Mouse (Mus musculus) midbrain, embryonic 16.5 days (tissue): ENCODE results near the gene Reck. TPM values are rescaled to one million over a fixed set of nuclear protein-coding genes. Genes with fewer than 3 reads are reported as not detected.

ENCODE experiments used
- ATAC-seq: fragments of 200-750 bp; cut with Nextera tagmentation; 2 replicates; pipeline ENCODE4 v1.8.0; 2017; ENCODE audit warnings: moderate TSS enrichment
- H3K27ac ChIP-seq: fragments of 300-500 bp; sonication (generic); 2 replicates; pipeline ENCODE4 v1.5.1; 2014; ENCODE audit warnings: mild to moderate bottlenecking, low read length, mixed read lengths
- H3K27me3 ChIP-seq: fragments of 300-500 bp; sonication (generic); 2 replicates; pipeline ENCODE4 v1.6.1; 2014; ENCODE audit warnings: low read depth, low read length, mixed read lengths; ENCODE audit not compliant: control insufficient read depth, insufficient read depth
- H3K36me3 ChIP-seq: fragments of 300-500 bp; sonication (generic); 2 replicates; pipeline ENCODE4 v1.6.1; 2014; ENCODE audit warnings: mild to moderate bottlenecking, low read length, moderate library complexity, mixed read lengths; ENCODE audit not compliant: control insufficient read depth, insufficient read depth
- H3K4me1 ChIP-seq: fragments of 300-500 bp; sonication (generic); 2 replicates; pipeline ENCODE4 v1.6.1; 2014; ENCODE audit warnings: mild to moderate bottlenecking, low read length, mixed read lengths; ENCODE audit not compliant: control insufficient read depth, insufficient read depth
- H3K4me2 ChIP-seq: fragments of 300-500 bp; sonication (generic); 2 replicates; pipeline ENCODE4 v1.6.1; 2014; ENCODE audit warnings: mild to moderate bottlenecking, low read length, mixed read lengths
- H3K4me3 ChIP-seq: fragments of 300-500 bp; sonication (generic); 2 replicates; pipeline ENCODE4 v1.5.1; 2014; ENCODE audit warnings: low read depth, mild to moderate bottlenecking, low read length, moderate library complexity, mixed read lengths
- H3K9ac ChIP-seq: fragments of 300-500 bp; sonication (generic); 2 replicates; pipeline ENCODE4 v1.6.1; 2014; ENCODE audit warnings: low read depth, low read length, mixed read lengths
- H3K9me3 ChIP-seq: fragments of 300-500 bp; sonication (generic); replicated peaks from 2 replicates; pipeline ENCODE4 v1.6.1; 2014; ENCODE audit warnings: mild to moderate bottlenecking, low read length, mixed read lengths; ENCODE audit not compliant: control insufficient read depth, poor library complexity, severe bottlenecking
- WGBS: fragments of 180-500 bp; shearing (Covaris S2); extraction: QIAGEN DNeasy Blood & Tissue Kit; methylation state at CpG from one replicate; pipeline ENCODE4 v1.1.7; 2014; 5-methylcytosine and 5-hydroxymethylcytosine counted together
- polyA plus RNA-seq: library from polyadenylated mRNA; unstranded; fragments of >200 nt; fragmentation: Nextera tagmentation; extraction: Ambion mirVana; gene quantifications from 2 replicates; pipeline ENCODE4 v1.2.1, GENCODE M21; 2015

The Reck gene
- polyA plus RNA-seq, 1 experiment from 2014 or later = 4.4 TPM

DNA sequence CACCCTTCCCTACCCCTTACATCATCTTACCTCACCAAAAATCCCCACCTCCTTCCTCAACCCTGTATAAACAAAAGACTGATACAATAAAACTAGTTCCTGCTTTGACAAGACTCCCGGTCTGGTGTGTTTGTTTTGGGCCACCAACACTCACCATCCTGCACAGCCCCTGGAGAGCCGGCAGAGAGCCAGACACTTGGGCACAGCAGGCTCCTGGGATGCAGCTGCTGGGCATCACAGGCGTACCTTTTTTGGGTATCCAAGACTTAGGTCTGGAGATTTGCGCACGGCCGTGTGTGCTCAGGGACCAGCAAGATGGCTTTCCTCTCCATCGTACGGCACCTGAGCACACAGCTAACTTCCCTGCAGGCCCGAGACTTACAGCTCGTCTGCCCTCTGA, 15.4 kb upstream of the Reck start:
- ATAC-seq = no peak
- WGBS = 84% methylated on average over 10 of the region's 10 CpGs

DNA sequence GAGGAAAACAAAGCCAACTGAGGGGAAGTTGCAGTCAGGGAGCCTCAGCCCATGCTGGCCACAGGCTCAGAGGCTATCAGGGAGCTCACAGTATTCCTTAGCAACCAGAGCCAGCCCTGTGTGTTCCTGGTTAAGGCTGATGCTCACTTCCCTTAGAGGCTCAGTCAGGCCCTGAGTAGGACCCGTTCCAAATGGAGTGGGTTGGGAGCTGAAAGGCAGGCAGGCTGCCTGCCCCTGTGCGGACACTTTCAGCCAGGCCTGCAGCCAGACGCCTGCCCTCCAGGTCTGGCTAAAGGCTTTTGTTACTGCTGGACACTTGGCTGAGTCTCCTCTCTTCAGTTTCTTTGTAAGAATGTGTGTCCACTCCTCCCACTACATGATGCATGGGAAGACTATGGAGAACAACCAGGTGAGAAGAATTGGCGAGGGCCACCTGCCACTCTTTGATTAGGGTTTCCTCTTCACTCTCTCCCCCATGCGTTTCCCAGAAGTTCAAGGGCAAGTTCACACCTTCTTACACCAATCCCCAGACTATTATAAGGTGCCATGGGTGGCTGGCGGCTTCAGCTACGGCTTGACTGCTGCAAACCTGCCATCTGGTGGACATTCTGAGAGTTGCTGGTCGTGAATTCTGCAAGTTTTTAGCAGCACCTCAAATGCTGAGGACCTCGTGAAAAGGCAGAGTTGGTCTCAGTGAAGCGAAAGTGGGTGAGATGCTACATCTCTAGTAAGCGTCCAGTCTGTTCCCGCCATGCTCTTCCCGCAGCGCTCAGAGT, 14.4 kb upstream of the Reck start:
- 13% methylated on average over 14 of the region's 14 CpGs for WGBS
- Histone ChIP-seq H3K9me3 (no peaks in the 10 kb centered on the region), H3K27me3 (no peaks in the 10 kb centered on the region), H3K9ac (no peak overlapping the region), H3K4me2 (no peak overlapping the region), H3K4me1 (no peaks in the 10 kb centered on the region), H3K36me3 (no peaks in the 10 kb centered on the region), H3K4me3 (no peak overlapping the region), H3K27ac (no peak overlapping the region)
- ATAC-seq = 0 out of 2 replicates have a peak, but pooled peaks have one; percentile 67

More for the DNA sequence above, 15.4 kb upstream of the Reck start:
- Histone ChIP-seq H3K9ac (no peak overlapping the region), H3K4me1 (no peaks in the 10 kb centered on the region), H3K9me3 (no peaks in the 10 kb centered on the region), H3K36me3 (no peaks in the 10 kb centered on the region), H3K4me3 (no peak overlapping the region), H3K27me3 (no peaks in the 10 kb centered on the region), H3K27ac (no peak overlapping the region), H3K4me2 (no peak overlapping the region)

DNA sequence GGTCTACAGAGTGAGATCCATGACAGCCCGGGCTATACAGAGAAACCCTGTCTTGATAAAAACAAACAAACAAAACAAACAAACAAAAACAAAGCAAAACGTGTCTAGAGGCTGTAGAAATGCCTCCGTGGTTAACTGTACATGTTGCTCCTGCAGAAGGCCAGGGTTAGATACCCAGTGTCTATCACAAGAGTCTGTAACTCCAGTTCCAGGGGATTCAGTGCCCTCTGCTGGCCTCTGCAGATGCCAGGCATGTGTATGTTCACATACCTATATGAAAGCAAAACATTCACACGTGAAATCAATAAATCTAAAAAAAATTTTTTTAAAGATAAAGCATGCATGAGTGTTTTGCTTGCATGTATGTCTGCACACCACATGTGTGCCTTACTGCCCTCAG, 12.0 kb upstream of the Reck start:
- H3K4me1 ChIP-seq = no peaks in the 10 kb centered on the region
- WGBS = 63% methylated on average over 4 of the region's 4 CpGs
- H3K36me3 ChIP-seq = no peaks in the 10 kb centered on the region
- H3K27ac ChIP-seq = no peak overlapping the region
- no peaks in the 10 kb centered on the region for H3K9me3 ChIP-seq
- H3K4me3 ChIP-seq = no peak overlapping the region
- no peaks in the 10 kb centered on the region for H3K27me3 ChIP-seq
- no peak for ATAC-seq
- no peak overlapping the region for H3K4me2 ChIP-seq
- no peak overlapping the region for H3K9ac ChIP-seq

GRCm38 (mm10) chr4:43869821-43870220, 5.5 kb upstream of the Reck start:
- no peak overlapping the region for H3K9ac ChIP-seq
- ATAC-seq = no peak

DNA sequence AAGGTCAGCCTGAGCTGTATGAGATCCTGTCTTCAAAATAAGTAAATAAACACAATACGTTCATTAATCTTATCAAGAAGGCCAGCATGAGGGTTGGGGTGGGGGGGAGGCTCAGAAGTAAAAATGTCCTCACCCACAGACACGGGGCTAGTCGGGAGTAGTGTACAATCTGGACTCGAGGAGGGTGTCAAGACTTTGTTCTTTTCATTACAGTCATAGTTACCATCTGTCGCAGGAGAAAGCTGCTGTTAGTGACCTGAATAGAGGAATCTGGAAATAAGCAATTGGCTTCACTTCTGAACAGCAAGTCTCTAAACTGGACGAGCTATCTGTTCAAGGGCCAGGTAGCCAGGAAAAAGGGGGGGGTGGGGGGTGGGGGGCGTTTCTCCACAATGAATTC, 829 bp upstream of the Reck start:
- Histone ChIP-seq H3K27me3 (no peaks in the 10 kb centered on the region), H3K4me2 (peak overlapping the region; percentile 92), H3K9ac (no peak overlapping the region; the same call in 1 of the 2 replicates), H3K9me3 (no peaks in the 10 kb centered on the region), H3K36me3 (no peaks in the 10 kb centered on the region), H3K4me3 (peak overlapping the region; percentile 91), H3K4me1 (peaks cover 20% of the 10 kb centered on the region), H3K27ac (no peak overlapping the region)
- no peak for ATAC-seq
- 32% methylated on average over 7 of the region's 7 CpGs for WGBS

More at GRCm38 (mm10) chr4:43869821-43870220, 5.5 kb upstream of the Reck start:
- H3K4me2 ChIP-seq = no peak overlapping the region
- no peaks in the 10 kb centered on the region for H3K27me3 ChIP-seq
- H3K4me1 ChIP-seq = 0 out of 2 replicates have a peak, but pooled peaks cover 2% of the 10 kb centered on the region
- no peak overlapping the region for H3K4me3 ChIP-seq
- WGBS = 91% methylated on average over 10 of the region's 10 CpGs
- no peaks in the 10 kb centered on the region for H3K36me3 ChIP-seq
- no peak overlapping the region for H3K27ac ChIP-seq
- 0 out of 2 replicates have a peak, but pooled peaks cover 5% of the 10 kb centered on the region for H3K9me3 ChIP-seq

DNA sequence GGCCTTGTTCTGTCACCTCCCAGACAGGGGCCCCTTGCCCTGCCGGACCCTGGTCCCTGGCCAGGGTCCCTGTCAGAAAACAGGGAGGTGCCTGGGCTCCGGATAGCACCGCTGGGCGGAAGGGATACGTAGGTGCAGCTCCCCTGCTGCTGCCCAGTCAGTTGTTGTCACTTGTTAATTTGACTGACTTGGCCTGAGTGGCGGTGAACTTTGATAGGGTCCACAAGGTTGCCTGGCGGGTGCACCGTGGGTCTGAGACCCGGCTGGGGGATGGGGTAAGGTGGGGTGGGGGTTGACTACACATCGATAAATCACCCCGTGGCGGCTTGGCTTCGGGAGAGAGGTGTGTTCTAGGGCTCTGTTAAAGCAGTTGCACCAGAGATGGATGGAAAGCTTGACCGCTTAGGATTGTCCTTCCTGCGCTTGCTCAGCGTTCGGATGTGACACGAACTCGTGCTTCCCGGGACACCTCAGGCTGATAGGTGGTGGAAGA, 635 bp downstream of the Reck start:
- Histone ChIP-seq H3K9ac (peak overlapping the region; percentile 81), H3K36me3 (no peaks in the 10 kb centered on the region), H3K4me3 (peak overlapping the region; percentile 91), H3K9me3 (no peaks in the 10 kb centered on the region), H3K27me3 (no peaks in the 10 kb centered on the region), H3K4me2 (peak overlapping the region; percentile 92), H3K4me1 (peaks cover 20% of the 10 kb centered on the region), H3K27ac (peak overlapping the region; percentile 60)
- WGBS = under 1% methylated on average over 20 of the region's 20 CpGs
- ATAC-seq = peak; percentile 69

DNA sequence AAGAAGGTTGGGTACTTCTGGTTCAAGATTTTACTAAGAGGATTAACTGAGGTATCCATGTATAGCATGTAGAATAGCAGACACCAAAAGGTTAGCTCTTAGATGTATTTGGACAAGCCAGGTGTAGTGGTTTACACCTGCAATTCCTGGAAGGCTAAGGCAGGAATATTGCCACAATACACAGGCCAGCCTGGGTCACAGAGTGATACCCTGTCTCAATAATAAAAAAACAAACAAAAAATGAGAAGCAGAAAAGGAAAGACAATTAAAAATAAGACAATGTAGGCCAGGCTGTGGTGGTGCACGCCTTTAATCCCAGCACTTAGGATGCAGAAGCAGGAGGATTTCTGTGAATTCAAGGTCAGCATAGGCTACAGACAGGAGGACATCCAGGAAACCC, 1.9 kb downstream of the Reck start:
- Histone ChIP-seq H3K27ac (no peak overlapping the region), H3K9me3 (no peaks in the 10 kb centered on the region), H3K27me3 (no peaks in the 10 kb centered on the region), H3K9ac (no peak overlapping the region), H3K36me3 (no peaks in the 10 kb centered on the region), H3K4me1 (peaks cover 20% of the 10 kb centered on the region), H3K4me3 (no peak overlapping the region), H3K4me2 (no peak overlapping the region)
- 97% methylated on average over 1 of the region's 1 CpGs for WGBS
- ATAC-seq = no peak

- Histone ChIP-seq H3K4me3 (no peak overlapping the region), H3K4me1 (peaks cover 20% of the 10 kb centered on the region), H3K9me3 (no peaks in the 10 kb centered on the region), H3K4me2 (peak overlapping the region; percentile 17; the same call in 1 of the 2 replicates), H3K36me3 (no peaks in the 10 kb centered on the region), H3K9ac (peak overlapping the region; percentile 35; the same call in 1 of the 2 replicates), H3K27ac (0 out of 2 replicates have a peak overlapping the region, but pooled peaks have one; percentile 1), H3K27me3 (no peaks in the 10 kb centered on the region)
- no peak for ATAC-seq
- 23% methylated on average over 5 of the region's 5 CpGs for WGBS
Observed at GRCm38 (mm10) chr4:43878121-43878776, 2.9 kb downstream of the Reck start.

- no peaks in the 10 kb centered on the region for H3K36me3 ChIP-seq
- H3K4me3 ChIP-seq = no peak overlapping the region
- no peak overlapping the region for H3K27ac ChIP-seq
- no peak overlapping the region for H3K9ac ChIP-seq
- peaks cover 23% of the 10 kb centered on the region for H3K4me1 ChIP-seq
- 87% methylated on average over 6 of the region's 6 CpGs for WGBS
- ATAC-seq = no peak
- no peaks in the 10 kb centered on the region for H3K9me3 ChIP-seq
- H3K4me2 ChIP-seq = no peak overlapping the region
- H3K27me3 ChIP-seq = no peaks in the 10 kb centered on the region
Observed at GRCm38 (mm10) chr4:43879566-43879965, 4.2 kb downstream of the Reck start.
